In genomic region chr2:33401217-33401616, GRCm38 (mm10) we compare ENCODE assay signal across 10 mouse cellular contexts. TPM values are rescaled to one million over a fixed set of nuclear protein-coding genes. Genes with fewer than 3 reads are reported as not detected.
DNase-seq lines count a peak whose midpoint lies in the region; ATAC-seq and TF ChIP-seq lines count a peak whose summit lies in the region.
"Had no signal": no experiment of that assay in that cellular context is flagged by ENCODE, and none has a peak within 500 bp of the region (broad histone marks: within the 10 kb centered on the region; RNA-seq: fewer than 3 reads in every experiment).

No protein-coding gene starts in this region.

- no peak overlapping the region for H3K4me3 ChIP-seq in kidney, embryonic 14.5 days (ENCODE audit: low read length)
- H3K4me3 ChIP-seq in ES-Bruce4 (ENCODE audit: low read depth, low read length): no peak overlapping the region
- H3K4me3 ChIP-seq: midbrain, embryonic 15.5 days had no signal

- H3K9ac ChIP-seq in kidney, embryonic 14.5 days (ENCODE audit: low read depth, low read length): no peak overlapping the region
- no peak overlapping the region for H3K9ac ChIP-seq in ES-Bruce4 (ENCODE audit: low read depth, poor library complexity, severe bottlenecking)
- H3K9ac ChIP-seq: midbrain, embryonic 15.5 days had no signal

- 34% methylated on average over 3 of the region's 3 CpGs for WGBS in kidney, embryonic 14.5 days

- H3K4me2 ChIP-seq in kidney, embryonic 14.5 days (replicated peaks; ENCODE audit: low read depth, low read length): no peak overlapping the region
- H3K4me2 ChIP-seq: midbrain, embryonic 15.5 days had no signal

- ATAC-seq in kidney, embryonic 14.5 days (ENCODE audit: low FRiP score, low TSS enrichment): no peak
- ATAC-seq: midbrain, embryonic 15.5 days had no signal

- no peak for TF ChIP-seq POLR2A in ES-Bruce4 (IDR thresholded peaks at IDR 0.05; ENCODE audit: insufficient read depth, low read length)

- no peak overlapping the region for H3K27ac ChIP-seq in kidney, embryonic 14.5 days (ENCODE audit: low read depth, low read length)
- H3K27ac ChIP-seq in ES-Bruce4 (ENCODE audit: insufficient read depth, low read length): no peak overlapping the region
- H3K27ac ChIP-seq: midbrain, embryonic 15.5 days had no signal

- H3K36me3 ChIP-seq in kidney, embryonic 14.5 days (ENCODE audit: control insufficient read depth, insufficient read depth, low read length): peaks cover under 1% of the 10 kb centered on the region; the same call in 1 of the 2 replicates
- no peaks in the 10 kb centered on the region for H3K36me3 ChIP-seq in ES-Bruce4 (ENCODE audit: control insufficient read depth, insufficient read depth, low read length, poor library complexity, severe bottlenecking)
- H3K36me3 ChIP-seq: midbrain, embryonic 15.5 days had no signal

- DNase-seq in kidney, adult 9 months: peak; percentile 34
- DNase-seq in 416B (ENCODE audit: low read depth): peak; percentile 35
- DNase-seq in cerebellum, postnatal 36 days: peak; percentile 66 to 69
- no peak for DNase-seq in ovary, postnatal 36 days (ENCODE audit: low spot score)
- no peak for DNase-seq in right cerebral cortex, postnatal 36 days (ENCODE audit: low spot score in 2 of 2)
- no peak for DNase-seq in adrenal gland, postnatal 25 days
- DNase-seq: gastrocnemius, postnatal 10 days had no signal

- H3K27me3 ChIP-seq in kidney, embryonic 14.5 days (ENCODE audit: control insufficient read depth, insufficient read depth, low read length): no peaks in the 10 kb centered on the region
- H3K27me3 ChIP-seq in ES-Bruce4 (ENCODE audit: control insufficient read depth, insufficient read depth, low read length, poor library complexity, severe bottlenecking): no peaks in the 10 kb centered on the region
- H3K27me3 ChIP-seq: midbrain, embryonic 15.5 days had no signal

- peaks cover 3% of the 10 kb centered on the region; the same call in 1 of the 2 replicates for H3K4me1 ChIP-seq in kidney, embryonic 14.5 days (ENCODE audit: control insufficient read depth, insufficient read depth, low read length)
- no peaks in the 10 kb centered on the region for H3K4me1 ChIP-seq in ES-Bruce4 (ENCODE audit: control insufficient read depth, insufficient read depth, low read length)
- H3K4me1 ChIP-seq: midbrain, embryonic 15.5 days had no signal

- peak; percentile 63 for TF ChIP-seq CTCF in ES-Bruce4 (IDR thresholded peaks at IDR 0.05; ENCODE audit: low read depth, low read length)

- TF ChIP-seq EP300 in ES-Bruce4 (IDR thresholded peaks at IDR 0.05; ENCODE audit: insufficient read depth, low read depth, low read length): no peak

- H3K9me3 ChIP-seq in kidney, embryonic 14.5 days (ENCODE audit: control insufficient read depth, low read length): no peaks in the 10 kb centered on the region
- no peaks in the 10 kb centered on the region for H3K9me3 ChIP-seq in ES-Bruce4 (replicated peaks; ENCODE audit: control insufficient read depth, insufficient read depth, low read length, poor library complexity, severe bottlenecking)
- H3K9me3 ChIP-seq: midbrain, embryonic 15.5 days had no signal

RNA-seq across cellular contexts. Expression of gene Zbtb34, which starts 29.9 kb away (rescaled TPM):
- polyA plus RNA-seq in kidney, embryonic 14.5 days (2014; fragmentation: Nextera tagmentation; extraction: Ambion mirVana): 3.5 and 8.1 TPM in 2 replicates
- polyA plus RNA-seq in ES-Bruce4 (2011; ENCODE audit: insufficient read depth, insufficient read length, low read depth, missing spikeins): 20.3 and 21.4 TPM in 2 replicates
- total RNA-seq in adrenal gland, postnatal 25 days (2021): 8.0 and 12.5 TPM in 2 replicates

RNA-seq across cellular contexts. Expression of gene Ralgps1, which starts 29.9 kb away (rescaled TPM):
- polyA plus RNA-seq in kidney, embryonic 14.5 days (2014; fragmentation: Nextera tagmentation; extraction: Ambion mirVana): 4.8 and 7.9 TPM in 2 replicates
- 16.5 and 17.0 TPM in 2 replicates for polyA plus RNA-seq in ES-Bruce4 (2011; ENCODE audit: insufficient read depth, insufficient read length, low read depth, missing spikeins)
- 5.7 and 5.8 TPM in 2 replicates for total RNA-seq in adrenal gland, postnatal 25 days (2021)

Comparison
In these comparisons a context has a peak if more than half of its experiments do, and no peak if none do; other contexts are left out.
1. DNase-seq: peak in kidney, adult 9 months (single experiment), 416B (single experiment) and cerebellum, postnatal 36 days (2 of 2); none in ovary, postnatal 36 days (single experiment), right cerebral cortex, postnatal 36 days (0 of 2) and adrenal gland, postnatal 25 days (single experiment).